Mouse (Mus musculus) MEL (cell line): ENCODE data around the gene Il11ra1. TPM values are rescaled to one million over a fixed set of nuclear protein-coding genes. Genes with fewer than 3 reads are reported as not detected.
A peak's percentile ranks its signal among the peaks of the same experiment; 100 is the strongest.
"Not testable (repeated sequence)": the region's sequence is repeated elsewhere in the genome, so short reads cannot be mapped to it uniquely, and the experiment has no call there.

Source experiments
- DNase-seq: peaks from one replicate; pipeline ENCODE4 v3.0.0; 2011; ENCODE audit warnings: low read depth, low spot score
- H3K27ac ChIP-seq: 2 replicates; pipeline ENCODE4 v1.5.1; 2012; ENCODE audit warnings: low read depth, mild to moderate bottlenecking, control low read depth, low read length, moderate library complexity; ENCODE audit not compliant: control insufficient read depth
- H3K27me3 ChIP-seq, 2 experiments: fragments of 150-350 bp in 1 of 2; sonication (generic) in 1 of 2; 2 replicates each; pipeline ENCODE4 v1.6.1; 2012; ENCODE audit warnings: low read length in 2 of 2, mild to moderate bottlenecking in 2 of 2, improper control_type of control experiment in 1 of 2, moderate library complexity in 1 of 2; ENCODE audit not compliant: insufficient read depth in 2 of 2, control insufficient read depth in 1 of 2
- H3K36me3 ChIP-seq, 2 experiments: 2 replicates each; pipeline ENCODE4 v1.6.1; 2012 to 2014; ENCODE audit warnings: low read length in 2 of 2, improper control_type of control experiment in 1 of 2, inconsistent platforms in 1 of 2, mild to moderate bottlenecking in 1 of 2; ENCODE audit not compliant: insufficient read depth in 2 of 2, control insufficient read depth in 1 of 2
- H3K4me1 ChIP-seq, 2 experiments: fragments of 150-350 bp in 1 of 2; sonication (generic) in 1 of 2; 2 replicates each; pipeline ENCODE4 v1.6.1; 2012; ENCODE audit warnings: low read length in 2 of 2, improper control_type of control experiment in 1 of 2, mild to moderate bottlenecking in 1 of 2; ENCODE audit not compliant: insufficient read depth in 2 of 2, control insufficient read depth in 1 of 2
- H3K4me3 ChIP-seq, 2 experiments: fragments of 150-350 bp in 1 of 2; sonication (generic) in 1 of 2; 2 replicates each; pipeline ENCODE4 v1.5.1; 2012; ENCODE audit warnings: low read depth in 2 of 2, low read length in 2 of 2, mild to moderate bottlenecking in 2 of 2, moderate library complexity in 2 of 2, control low read depth in 1 of 2, improper control_type of control experiment in 1 of 2; ENCODE audit not compliant: control insufficient read depth in 1 of 2, insufficient read depth in 1 of 2
- H3K79me2 ChIP-seq: 2 replicates; pipeline ENCODE4 v1.6.1; 2012; ENCODE audit warnings: mild to moderate bottlenecking, low read length, moderate library complexity; ENCODE audit not compliant: control insufficient read depth, poor library complexity, insufficient read depth
- H3K9ac ChIP-seq: 2 replicates; pipeline ENCODE4 v1.6.1; 2012; ENCODE audit warnings: low read depth, mild to moderate bottlenecking, control low read depth, low read length, moderate library complexity; ENCODE audit not compliant: control insufficient read depth, poor library complexity, severe bottlenecking
- H3K9me3 ChIP-seq: fragments of 150-350 bp; sonication (generic); replicated peaks from 2 replicates; pipeline ENCODE4 v1.6.1; 2012; ENCODE audit warnings: mild to moderate bottlenecking, low read length, improper control_type of control experiment, moderate library complexity; ENCODE audit not compliant: insufficient read depth
- CHD2 ChIP-seq: IDR thresholded peaks from 2 replicates; pipeline ENCODE4 v1.6.1; 2011; ENCODE audit warnings: low read length, improper control_type of control experiment
- CTCF ChIP-seq, 3 experiments: IDR thresholded peaks in 2 of 3; conservative IDR thresholded peaks in 1 of 3; 2 replicates each; pipeline ENCODE4 v1.5.1; 2011 to 2012; ENCODE audit warnings: low read length in 3 of 3, low read depth in 2 of 3, mild to moderate bottlenecking in 2 of 3, improper control_type of control experiment in 1 of 3, inconsistent platforms in 1 of 3, mixed read lengths in 1 of 3, moderate library complexity in 1 of 3; ENCODE audit not compliant: control insufficient read depth in 1 of 3, insufficient read depth in 1 of 3, poor library complexity in 1 of 3, severe bottlenecking in 1 of 3
- E2F4 ChIP-seq: IDR thresholded peaks from 2 replicates; pipeline ENCODE4 v1.6.1; 2011; ENCODE audit warnings: low read depth, low read length, improper control_type of control experiment, borderline replicate concordance
- GATA1 ChIP-seq: IDR thresholded peaks from 2 replicates; pipeline ENCODE4 v1.6.1; 2011; ENCODE audit warnings: low read depth, low read length, improper control_type of control experiment
- HCFC1 ChIP-seq: IDR thresholded peaks from 2 replicates; pipeline ENCODE4 v1.6.1; 2012; ENCODE audit warnings: low read depth, mild to moderate bottlenecking, inconsistent platforms, low read length, improper control_type of control experiment, moderate library complexity
- KAT2A ChIP-seq: conservative IDR thresholded peaks from 2 replicates; pipeline ENCODE4 v1.6.1; 2012; ENCODE audit warnings: low read depth, low read length, improper control_type of control experiment, inconsistent platforms
- MAFK ChIP-seq: IDR thresholded peaks from 2 replicates; pipeline ENCODE4 v1.6.1; 2011; ENCODE audit warnings: low read depth, mild to moderate bottlenecking, low read length, improper control_type of control experiment, borderline replicate concordance
- MAZ ChIP-seq: IDR thresholded peaks from 2 replicates; pipeline ENCODE4 v1.6.1; 2012; ENCODE audit warnings: low read depth, mild to moderate bottlenecking, inconsistent platforms, low read length, improper control_type of control experiment
- MYC ChIP-seq: IDR thresholded peaks from 2 replicates; pipeline ENCODE4 v1.6.1; 2011; ENCODE audit warnings: low read depth, mild to moderate bottlenecking, low read length, improper control_type of control experiment, moderate library complexity
- POLR2A ChIP-seq, 2 experiments: IDR thresholded peaks; 2 replicates each; pipeline ENCODE4 v1.6.1; 2011 to 2012; ENCODE audit warnings: low read length in 2 of 2, mild to moderate bottlenecking in 2 of 2, control low read depth in 1 of 2, improper control_type of control experiment in 1 of 2, low read depth in 1 of 2, moderate library complexity in 1 of 2; ENCODE audit not compliant: control insufficient read depth in 1 of 2, insufficient read depth in 1 of 2, poor library complexity in 1 of 2
- POLR2AphosphoS2 ChIP-seq: IDR thresholded peaks from 2 replicates; pipeline ENCODE4 v1.6.1; 2011; ENCODE audit warnings: low read length, improper control_type of control experiment
- POLR2AphosphoS5 ChIP-seq: IDR thresholded peaks from 2 replicates; pipeline ENCODE4 v1.6.1; 2012; ENCODE audit warnings: low read depth, borderline replicate concordance, mild to moderate bottlenecking, inconsistent platforms, low read length, moderate library complexity, mixed read lengths
- RAD21 ChIP-seq: IDR thresholded peaks from 2 replicates; pipeline ENCODE4 v1.6.1; 2011; ENCODE audit warnings: mild to moderate bottlenecking, low read depth, low read length, improper control_type of control experiment
- RCOR1 ChIP-seq: IDR thresholded peaks from 2 replicates; pipeline ENCODE4 v1.6.1; 2012; ENCODE audit warnings: low read depth, mild to moderate bottlenecking, inconsistent platforms, low read length, improper control_type of control experiment
- SIN3A ChIP-seq: IDR thresholded peaks from 2 replicates; pipeline ENCODE4 v1.6.1; 2012; ENCODE audit warnings: low read length, improper control_type of control experiment, inconsistent platforms
- SMC3 ChIP-seq: IDR thresholded peaks from 2 replicates; pipeline ENCODE4 v1.6.1; 2011; ENCODE audit warnings: low read depth, low read length, improper control_type of control experiment
- TAL1 ChIP-seq: IDR thresholded peaks from 2 replicates; pipeline ENCODE4 v1.6.1; 2012; ENCODE audit warnings: mild to moderate bottlenecking, inconsistent platforms, low read length, moderate library complexity, mixed read lengths
- TCF12 ChIP-seq: IDR thresholded peaks from 2 replicates; pipeline ENCODE4 v1.6.1; 2014; ENCODE audit warnings: low read depth, mild to moderate bottlenecking, inconsistent platforms, low read length, improper control_type of control experiment, moderate library complexity
- USF1 ChIP-seq: IDR thresholded peaks from 2 replicates; pipeline ENCODE4 v1.6.1; 2014; ENCODE audit warnings: low read depth, mild to moderate bottlenecking, inconsistent platforms, low read length, improper control_type of control experiment, moderate library complexity
- ZKSCAN1 ChIP-seq: IDR thresholded peaks from 2 replicates; pipeline ENCODE4 v1.6.1; 2012; ENCODE audit warnings: low read depth, mild to moderate bottlenecking, inconsistent platforms, low read length, improper control_type of control experiment, moderate library complexity
- ZMIZ1 ChIP-seq: IDR thresholded peaks from 2 replicates; pipeline ENCODE4 v1.6.1; 2012; ENCODE audit warnings: low read depth, mild to moderate bottlenecking, inconsistent platforms, low read length, improper control_type of control experiment, moderate library complexity
- ZNF384 ChIP-seq: IDR thresholded peaks from 2 replicates; pipeline ENCODE4 v1.6.1; 2012; ENCODE audit warnings: low read depth, mild to moderate bottlenecking, inconsistent platforms, low read length, improper control_type of control experiment
- polyA plus RNA-seq, 2 experiments: library from polyadenylated mRNA; stranded (reverse) in 1 of 2; unstranded in 1 of 2; fragments of >175 nt in 1 of 2; fragments of >200 nt in 1 of 2; gene quantifications; 2 replicates each; pipeline versions ENCODE4 v1.2.1 to v1.2.4; 2012; ENCODE audit warnings: low replicate concordance in 2 of 2, low read depth in 1 of 2; ENCODE audit not compliant: insufficient read length in 2 of 2, insufficient read depth in 1 of 2, missing spikeins in 1 of 2
- total RNA-seq: library from RNA; depleted of rRNA; stranded (reverse); fragments of 300-350 nt; gene quantifications from 2 replicates; pipeline ENCODE4 v1.2.3, GENCODE M21; 2012

The Il11ra1 gene
- total and polyA plus RNA-seq, 3 experiments, result 44.4 to 66.7 TPM; not detected in 1

DNA sequence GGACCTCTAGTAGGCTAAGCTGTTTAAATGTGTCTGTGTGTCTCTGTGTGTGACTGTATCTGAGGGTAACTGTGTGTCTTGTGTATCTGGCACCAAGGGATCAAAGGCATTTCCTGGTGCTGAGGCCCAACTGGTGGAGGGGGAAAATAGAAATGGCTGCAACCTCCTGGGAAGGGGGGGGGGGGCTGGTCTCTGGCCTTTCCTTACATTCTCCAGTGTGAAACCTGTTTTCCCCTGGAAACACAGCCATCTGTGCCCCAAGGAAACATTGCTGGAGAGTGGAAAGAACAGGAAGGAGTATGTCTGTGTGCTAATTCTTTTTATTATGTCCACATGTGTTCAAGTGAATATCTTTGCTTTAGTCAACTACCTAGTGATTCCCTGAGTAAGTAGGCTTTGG is 61.9 kb downstream of the Il11ra1 start:
- Histone ChIP-seq H3K9me3 (no peaks in the 10 kb centered on the region), H3K79me2 (no peaks in the 10 kb centered on the region; the same call in 1 of the 2 replicates), H3K4me1 (peaks cover 6 to 16% of the 10 kb centered on the region in 2 experiments), H3K4me3 (no peak overlapping the region), H3K9ac (peak overlapping the region; percentile 64; the same call in 1 of the 2 replicates), H3K27ac (no peak overlapping the region; the same call in 1 of the 2 replicates), H3K36me3 (peaks cover 0 to 13% of the 10 kb centered on the region in 2 experiments; a peak in 2 of 4 replicates), H3K27me3 (no peaks in the 10 kb centered on the region)
- TF ChIP-seq POLR2AphosphoS5 (no peak), ZMIZ1 (no peak), TCF12 (no peak), E2F4 (no peak), KAT2A (no peak), MYC (no peak), MAFK (no peak), GATA1 (no peak), ZNF384 (no peak), MAZ (no peak), SMC3 (no peak), CTCF (IDR thresholded peaks at IDR 0.05 in 2 of 3, conservative IDR thresholded peaks at IDR 0.05 in 1 of 3; ENCODE audit: control insufficient read depth in 1 of 3, insufficient read depth in 1 of 3, low read depth in 2 of 3, low read length in 3 of 3, poor library complexity in 1 of 3, severe bottlenecking in 1 of 3) (no peak), TAL1 (no peak), RCOR1 (no peak), CHD2 (no peak), USF1 (no peak), POLR2A (IDR thresholded peaks at IDR 0.05; ENCODE audit: control insufficient read depth in 1 of 2, insufficient read depth in 1 of 2, low read depth in 1 of 2, low read length in 2 of 2, poor library complexity in 1 of 2) (no peak), RAD21 (no peak), HCFC1 (no peak)
- no peak for DNase-seq

DNA sequence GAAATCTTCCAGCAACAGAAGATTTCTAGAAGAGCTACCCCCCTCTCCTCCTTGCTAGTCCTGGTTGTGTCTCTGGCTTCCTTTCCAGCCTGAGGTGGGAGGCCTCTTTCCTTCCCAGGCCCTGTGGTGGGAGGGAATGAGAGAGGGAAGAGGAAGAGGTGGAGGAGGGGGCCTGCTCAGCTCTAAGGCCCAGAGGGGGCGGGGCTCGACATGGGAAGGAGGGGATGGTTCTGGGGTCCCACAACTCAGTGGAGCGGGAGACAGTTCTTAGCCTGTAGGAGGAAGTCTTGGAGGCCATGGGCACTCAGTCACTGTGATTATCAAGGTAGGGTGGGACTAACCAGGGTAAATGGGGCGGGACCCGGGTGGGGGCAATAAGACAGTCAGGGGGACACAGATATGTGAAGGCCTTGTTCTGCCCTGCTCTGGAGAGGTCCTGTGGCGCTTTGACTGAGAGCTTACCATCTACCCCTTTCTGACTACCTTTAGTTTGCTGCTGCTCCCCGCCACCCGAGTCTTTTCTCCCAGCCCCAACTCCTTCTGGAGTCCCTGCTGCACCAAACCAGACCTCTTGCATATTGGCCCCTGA is 62.4 kb downstream of the Il11ra1 start:
- no peaks in the 10 kb centered on the region for H3K27me3 ChIP-seq
- H3K4me3 ChIP-seq, result no peak overlapping the region
- H3K9me3 ChIP-seq, result no peaks in the 10 kb centered on the region
- H3K27ac ChIP-seq, result no peak overlapping the region
- no peaks in the 10 kb centered on the region; the same call in 1 of the 2 replicates for H3K79me2 ChIP-seq
- no peak for TF ChIP-seq POLR2AphosphoS2
- peak; percentile 19; the same call in 1 of the 2 replicates for TF ChIP-seq SIN3A
- TF ChIP-seq ZKSCAN1, result no peak
- TF ChIP-seq GATA1, result no peak
- no peak for TF ChIP-seq HCFC1
- peaks cover 0 to 13% of the 10 kb centered on the region in 2 experiments; a peak in 2 of 4 replicates for H3K36me3 ChIP-seq
- no peak overlapping the region for H3K9ac ChIP-seq
- peaks cover 6 to 15% of the 10 kb centered on the region in 2 experiments for H3K4me1 ChIP-seq
- no peak for DNase-seq

DNA sequence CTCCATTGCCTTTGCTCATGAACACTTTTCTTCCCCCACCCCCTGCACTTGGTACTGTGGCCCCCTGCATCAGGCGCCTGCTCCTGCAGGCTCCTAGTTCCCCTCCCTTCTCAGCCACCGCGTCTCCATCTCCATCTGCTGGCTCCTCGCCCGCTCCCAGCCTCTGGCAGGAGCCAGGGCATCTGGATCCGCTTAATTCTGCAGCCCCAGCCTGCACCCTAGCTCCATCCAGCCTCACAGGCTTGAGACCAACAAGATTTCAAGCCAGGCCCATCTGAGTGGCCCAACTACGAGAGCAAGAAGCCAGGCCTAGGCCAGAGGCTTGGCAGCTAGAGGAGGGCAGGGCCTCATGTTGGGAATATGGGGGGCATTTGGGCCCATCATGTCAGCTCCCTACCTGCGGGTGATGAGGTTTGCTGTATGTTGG is 62.9 kb downstream of the Il11ra1 start:
- not testable (repeated sequence) for DNase-seq, H3K9me3 ChIP-seq, H3K4me3 ChIP-seq, H3K27me3 ChIP-seq, H3K9ac ChIP-seq, H3K27ac ChIP-seq, H3K79me2 ChIP-seq
- peaks cover 0 to 13% of the 10 kb centered on the region in 2 experiments; a peak in 2 of 4 replicates for H3K36me3 ChIP-seq
- peaks cover 6 to 15% of the 10 kb centered on the region in 2 experiments for H3K4me1 ChIP-seq

DNA sequence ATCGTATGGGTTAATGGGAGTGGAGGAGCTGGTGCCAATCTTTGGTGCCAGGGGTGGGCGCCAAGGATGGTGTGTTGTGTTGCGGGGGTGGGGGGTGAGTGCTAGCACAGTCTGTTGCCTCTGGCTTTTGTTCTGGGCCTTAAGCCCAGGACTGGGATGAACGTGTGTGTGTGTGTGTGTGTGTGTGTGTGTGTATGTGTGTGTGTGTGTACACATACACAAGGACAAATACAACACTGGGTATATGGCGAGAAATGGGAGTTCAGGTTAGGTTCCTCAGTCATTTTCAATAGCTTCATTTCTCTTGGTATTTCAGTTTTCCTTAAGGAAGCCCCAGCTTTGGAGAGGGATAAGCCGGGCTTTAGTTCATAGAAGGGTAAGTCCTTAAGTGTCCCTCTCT is 63.4 kb downstream of the Il11ra1 start:
- not testable (repeated sequence) for H3K79me2 ChIP-seq, H3K9me3 ChIP-seq, DNase-seq, H3K4me3 ChIP-seq, H3K27ac ChIP-seq, H3K9ac ChIP-seq, H3K27me3 ChIP-seq
- H3K36me3 ChIP-seq, result peaks cover 0 to 13% of the 10 kb centered on the region in 2 experiments; a peak in 2 of 4 replicates
- peaks cover 6 to 15% of the 10 kb centered on the region in 2 experiments for H3K4me1 ChIP-seq
